Mouse (Mus musculus) myocyte (in vitro differentiated cells): ENCODE measurements at regions not wholly inside any gene's neighbourhood (a gene's known extent, or its start where the extent isn't known, plus 50 kb on each side); places are given as distances from the start of the nearest gene placed in this dataset.

Source experiments
- CEBPB ChIP-seq: IDR thresholded peaks from 2 replicates; pipeline ENCODE4 v1.6.1; 2011; ENCODE audit warnings: mild to moderate bottlenecking, moderate library complexity; ENCODE audit not compliant: poor library complexity, insufficient read depth, severe bottlenecking
- MAX ChIP-seq: IDR thresholded peaks from one replicate; pipeline ENCODE4 v1.6.1; 2011; ENCODE audit warnings: low read depth, mild to moderate bottlenecking, control low read depth
- MYOD1 ChIP-seq, 3 experiments: IDR thresholded peaks; one replicate each; pipeline ENCODE4 v1.6.1; 2011; ENCODE audit warnings: control low read depth in 2 of 3, low read depth in 2 of 3, mild to moderate bottlenecking in 2 of 3, moderate library complexity in 1 of 3; ENCODE audit not compliant: insufficient read length in 2 of 3, control insufficient read depth in 1 of 3
- POLR2A ChIP-seq: IDR thresholded peaks from one replicate; pipeline ENCODE4 v1.6.1; 2011; ENCODE audit warnings: low read depth, mild to moderate bottlenecking, control low read depth, moderate library complexity; ENCODE audit not compliant: insufficient read length
- TCF12 ChIP-seq: IDR thresholded peaks from one replicate; pipeline ENCODE4 v1.6.1; 2011; ENCODE audit warnings: mild to moderate bottlenecking, control low read depth; ENCODE audit not compliant: poor library complexity, insufficient read depth, severe bottlenecking

GRCm38 (mm10) chr10:109528096-109528495, 517.3 kb upstream of the Syt1 start:
- TF ChIP-seq POLR2A (no peak), CEBPB (no peak), MAX (no peak), MYOD1 (IDR thresholded peaks at IDR 0.05; ENCODE audit: control insufficient read depth in 1 of 3, insufficient read length in 2 of 3, low read depth in 2 of 3) (no peak), TCF12 (no peak)
